Mouse (Mus musculus) ovary, adult 10 weeks (tissue): ENCODE measurements around the gene Qtrt1. TPM values are rescaled to one million over a fixed set of nuclear protein-coding genes. Genes with fewer than 3 reads are reported as not detected.

ENCODE experiments used
- polyA plus RNA-seq: library from polyadenylated mRNA; stranded (reverse); fragments of 350-450 nt; fragmentation: Illumina TruSeq; extraction: RNeasy Lipid Tissue Mini Kit (QIAGEN cat#74804); gene quantifications from one replicate; pipeline ENCODE4 v1.2.3, GENCODE M21; 2014

Qtrt1 gene
- polyA plus RNA-seq = not detected

DNA sequence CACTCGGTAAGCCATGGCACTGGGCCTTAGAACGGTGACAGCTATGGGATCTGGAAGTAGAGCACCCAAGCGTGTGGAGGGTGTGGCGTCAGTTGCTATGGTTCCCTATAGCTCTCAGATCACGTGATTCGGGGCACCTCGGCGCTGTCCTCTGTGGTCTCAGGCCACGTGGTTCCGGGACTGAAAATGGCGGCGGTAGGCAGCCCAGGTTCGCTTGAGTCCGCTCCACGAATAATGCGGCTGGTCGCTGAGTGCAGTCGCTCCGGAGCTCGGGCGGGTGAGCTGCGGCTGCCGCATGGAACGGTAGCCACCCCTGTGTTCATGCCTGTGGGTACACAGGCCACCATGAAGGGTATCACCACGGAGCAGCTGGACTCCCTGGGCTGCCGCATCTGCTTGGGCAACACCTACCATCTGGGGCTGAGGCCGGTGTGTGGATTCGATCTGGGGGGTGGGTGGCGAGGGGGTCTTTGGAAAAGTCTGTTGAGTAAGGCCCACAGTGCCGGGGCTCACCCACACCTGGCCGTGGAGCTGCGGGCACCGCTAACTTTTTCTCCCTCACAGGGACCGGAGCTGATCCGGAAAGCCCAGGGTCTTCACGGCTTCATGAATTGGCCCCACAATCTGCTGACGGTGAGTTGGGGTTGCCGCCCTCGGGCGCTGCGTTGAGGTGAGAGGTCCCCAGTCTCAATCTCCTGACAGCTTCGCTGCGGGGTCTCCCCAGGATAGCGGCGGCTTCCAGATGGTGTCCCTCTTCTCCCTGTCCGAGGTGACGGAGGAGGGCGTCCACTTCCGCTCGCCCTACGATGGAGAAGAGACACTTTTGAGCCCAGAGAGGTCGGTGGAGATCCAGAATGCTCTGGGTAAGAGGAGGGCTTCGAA lies at the start of gene Qtrt1:
Gene Qtrt1 (plus strand): TSS at position 169 of the 882 bp plus-strand sequence.

DNA sequence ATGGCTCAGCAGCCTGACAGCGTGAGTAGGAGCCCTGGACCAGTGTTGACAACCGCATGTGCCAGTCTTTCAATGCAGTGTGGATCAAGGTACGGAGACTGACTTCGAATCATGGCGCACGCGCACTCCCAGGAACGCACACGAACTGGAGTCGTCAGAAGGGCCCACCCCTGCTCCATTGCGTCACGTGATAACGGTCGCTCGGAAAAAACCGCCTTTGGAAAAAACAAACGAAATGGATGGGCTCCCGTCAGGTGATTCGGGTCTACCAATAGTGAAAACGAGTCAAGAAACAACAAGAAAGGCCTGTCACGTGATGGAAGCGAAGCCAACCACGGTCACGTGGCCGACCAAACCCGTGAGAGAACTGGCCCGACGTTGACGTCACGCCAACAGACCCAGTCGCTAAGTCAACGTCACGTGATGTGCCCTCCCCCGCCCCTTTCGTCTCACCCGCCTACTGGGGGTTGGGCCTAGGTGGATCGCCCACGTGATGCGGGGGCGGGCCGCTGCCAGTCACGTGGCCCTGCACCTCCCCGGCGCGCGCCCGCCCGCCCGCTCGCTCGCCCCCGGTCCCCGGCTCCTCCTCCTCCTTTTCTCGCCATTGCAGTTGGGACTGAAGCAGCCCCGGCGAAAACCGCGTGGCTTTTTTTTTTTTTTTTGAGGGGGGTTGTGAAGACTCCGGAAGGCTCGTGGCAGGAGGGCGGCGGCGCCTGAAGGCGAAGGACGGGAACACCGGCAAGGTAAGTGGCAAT lies 44.1 kb upstream of the Qtrt1 start, which contains the start of gene Ilf3:
Gene Ilf3 (plus strand): TSS at position 515 of the 755 bp plus-strand sequence.

GRCm38 (mm10) chr9:21424631-21425555 lies 13.3 kb downstream of the Qtrt1 start, which contains the start of gene Dnm2:
Gene Dnm2, plus strand, starts transcription at chr9:21424908.

Other genes starting within 250 kb of the Qtrt1 start
- 0.60 TPM for gene Pde4a, start 246.1 kb upstream of the Qtrt1 start, polyA plus RNA-seq
- 9.5 TPM for gene Keap1, start 172.5 kb upstream of the Qtrt1 start, polyA plus RNA-seq
- not detected for gene S1pr5, start 163.4 kb upstream of the Qtrt1 start, polyA plus RNA-seq
- 0.80 TPM for gene Atg4d, start 146.5 kb upstream of the Qtrt1 start, polyA plus RNA-seq
- 3.7 TPM for gene Kri1, start 123.9 kb upstream of the Qtrt1 start, polyA plus RNA-seq
- 3.8 TPM for gene Cdkn2d, start 120.4 kb upstream of the Qtrt1 start, polyA plus RNA-seq
- gene Ap1m2, start 99.5 kb upstream of the Qtrt1 start, polyA plus RNA-seq = 0.74 TPM
- 27.2 TPM for gene Slc44a2, start 91.1 kb upstream of the Qtrt1 start, polyA plus RNA-seq
- gene Ilf3, start 44.0 kb upstream of the Qtrt1 start, polyA plus RNA-seq = 48.9 TPM
- 11.7 TPM for gene Dnm2, start 13.1 kb downstream of the Qtrt1 start, polyA plus RNA-seq
- gene Tmed1, start 98.4 kb downstream of the Qtrt1 start, polyA plus RNA-seq = 5.1 TPM
- gene AB124611, start 114.3 kb downstream of the Qtrt1 start, polyA plus RNA-seq = 4.7 TPM
- gene Carm1, start 135.1 kb downstream of the Qtrt1 start, polyA plus RNA-seq = 4.8 TPM
- 47.5 TPM for gene Timm29, start 180.9 kb downstream of the Qtrt1 start, polyA plus RNA-seq
- 7.0 TPM for gene Yipf2, start 181.0 kb downstream of the Qtrt1 start, polyA plus RNA-seq
- 6.6 TPM for gene Smarca4, start 204.3 kb downstream of the Qtrt1 start, polyA plus RNA-seq